Mouse (Mus musculus): ENCODE results near the gene Slc27a1.

GRCm38 (mm10) chr8:71542632-71543343, 25.9 kb upstream of the Slc27a1 start, which contains the start of gene Mvb12a:
- TF ChIP-seq POLR2A (IDR thresholded peaks at IDR 0.05; ENCODE audit: extremely low read depth, insufficient read depth, low read length) (peak; percentile 48; the same call in 1 of the 2 replicates), CTCF (IDR thresholded peaks at IDR 0.05; ENCODE audit: low read depth, low read length) (no peak)

All from liver, adult 2 months (tissue).